Mouse (Mus musculus): ENCODE data around the gene Dip2c. TPM values are rescaled to one million over a fixed set of nuclear protein-coding genes. Genes with fewer than 3 reads are reported as not detected.

Dip2c gene
- total RNA-seq (2021), result 10 to 100 TPM in 1 of 2 experiments, 1 to 10 TPM in 1; 9.9 to 11.4 TPM
- long read RNA-seq, experiment 1, partial matches to known transcripts, result 0 of 6 reads
- long read RNA-seq, experiment 1, other reads (novel, unspliced or antisense), result 6 of 6 reads
- long read RNA-seq, experiment 2, partial matches to known transcripts, result 1 of 3 reads
- long read RNA-seq, experiment 2, other reads (novel, unspliced or antisense), result 2 of 3 reads

DNA sequence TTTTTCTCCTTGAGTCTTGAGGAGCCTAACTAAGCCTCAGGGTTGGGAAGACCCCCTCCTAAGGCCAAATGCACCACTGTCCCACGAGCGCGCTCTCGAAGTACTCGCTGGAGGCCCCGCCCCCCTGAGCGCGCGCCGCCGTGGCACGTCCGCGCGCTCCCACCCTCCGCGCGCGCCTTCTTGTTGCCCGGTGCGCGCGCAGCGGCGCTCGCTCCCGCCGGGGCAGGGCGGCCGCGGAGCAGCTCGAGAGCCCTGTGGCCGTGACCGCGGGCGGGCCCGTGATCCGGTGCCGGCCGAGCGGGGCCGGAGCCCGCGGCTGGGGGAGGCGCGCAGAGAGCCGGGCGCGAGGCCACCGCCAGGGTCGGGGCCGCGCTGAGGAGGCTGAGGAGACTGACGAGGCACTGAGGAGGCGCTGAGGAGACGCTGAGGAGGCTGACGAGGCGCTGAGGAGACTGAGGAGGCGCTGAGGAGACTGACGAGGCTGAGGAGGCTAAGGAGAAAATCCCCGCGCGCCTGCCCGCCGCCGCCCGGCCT, at the start of gene Dip2c:
TSS of gene Dip2c (plus strand) at position 207 of the 534 bp plus-strand sequence.
- intact Hi-C loops (cut with DNase I), result no loop called here
- peak; percentile 85 to 86 for DNase-seq

DNA sequence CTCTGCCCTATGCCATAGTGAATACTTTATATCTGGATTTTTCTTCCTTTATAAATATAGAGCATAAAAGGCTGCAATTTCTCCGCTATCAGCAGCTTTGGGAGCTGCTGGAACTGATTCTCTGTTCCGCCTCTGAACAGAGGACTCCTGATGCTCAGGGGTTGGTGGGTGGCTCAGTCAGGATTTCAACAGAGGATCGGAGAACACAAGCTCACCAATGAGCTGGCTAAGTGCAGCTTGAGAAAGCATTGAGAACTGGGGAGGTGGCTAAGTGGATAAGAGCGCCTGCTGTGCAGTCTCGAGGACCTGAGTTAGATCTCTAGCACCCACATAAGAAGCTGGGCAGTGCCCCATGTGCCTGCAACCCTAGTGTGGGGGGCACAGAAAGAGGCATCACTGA, 49.2 kb upstream of the Dip2c start:
- no peak for DNase-seq
- intact Hi-C loops (cut with DNase I), result no loop called here

DNA sequence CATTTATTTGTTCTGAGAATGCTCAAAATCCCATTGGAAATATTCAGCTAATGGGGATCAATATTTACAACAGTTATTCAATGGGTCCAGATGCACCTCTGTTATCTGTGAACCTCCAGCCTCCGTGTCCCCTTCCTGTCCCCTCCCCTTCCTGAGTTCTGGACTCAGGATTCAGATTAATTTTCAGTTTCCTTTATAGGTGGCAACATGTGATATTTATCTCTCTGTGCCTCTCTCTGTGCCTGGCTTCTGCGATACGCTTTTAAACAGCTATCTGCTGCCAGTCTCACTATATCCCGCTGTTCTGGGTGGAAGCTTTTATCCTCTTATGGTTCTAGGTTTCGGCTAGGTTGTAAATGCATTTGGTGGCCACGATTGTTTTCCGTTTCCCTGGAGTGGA, 38.8 kb upstream of the Dip2c start:
- intact Hi-C loops (cut with DNase I), result no loop called here
- no peak for DNase-seq

DNA sequence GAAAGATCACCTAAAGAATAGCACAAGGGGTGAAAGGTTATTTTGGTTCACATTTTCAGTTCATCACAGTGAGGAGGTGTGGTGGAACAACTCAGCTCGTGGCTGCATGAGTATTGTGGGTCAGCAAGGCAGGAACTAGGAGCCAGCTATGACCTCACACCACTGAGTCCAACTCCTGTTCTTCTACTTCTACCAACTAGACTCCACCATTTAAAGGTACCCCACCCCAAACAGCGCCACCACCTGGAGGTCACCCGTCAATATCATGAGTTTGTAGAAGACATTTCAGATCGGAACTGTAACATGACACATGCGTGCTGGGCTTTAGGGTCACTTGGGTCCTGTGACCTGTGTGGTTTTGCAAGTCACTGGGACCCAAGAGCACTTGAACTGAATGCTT, 37.2 kb upstream of the Dip2c start:
- intact Hi-C loops (cut with DNase I), result no loop called here
- no peak for DNase-seq

DNA sequence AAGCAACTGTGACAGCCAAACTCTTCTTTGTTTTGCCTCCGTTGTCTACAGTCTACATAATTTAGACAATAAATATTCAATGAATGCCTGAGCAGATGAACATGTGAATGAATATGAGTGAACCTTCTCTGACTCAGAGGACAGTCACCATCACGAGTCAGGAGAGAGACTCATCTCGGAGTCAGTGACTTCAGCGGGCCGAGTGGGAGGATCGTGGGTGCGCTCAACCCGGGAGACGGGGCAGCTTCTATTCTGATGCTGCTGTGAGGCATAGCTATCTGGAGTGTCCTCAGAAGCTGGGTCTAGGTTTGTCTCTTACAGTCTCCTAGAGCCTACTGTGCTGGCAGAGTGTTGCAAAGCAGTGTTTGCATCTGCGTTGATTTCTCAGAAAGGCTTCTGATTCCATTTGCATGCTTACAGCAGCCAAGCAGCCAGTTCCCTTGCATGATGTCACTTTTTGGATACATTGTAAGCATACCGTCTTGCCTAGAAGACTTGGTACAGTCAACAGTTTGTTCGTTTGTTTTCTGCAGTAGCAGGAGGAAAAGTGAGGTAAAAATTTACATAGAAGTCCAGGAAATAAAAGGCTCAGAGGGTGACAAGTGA, 36.6 kb upstream of the Dip2c start:
- intact Hi-C loops (cut with DNase I), result no loop called here
- DNase-seq, result no peak

DNA sequence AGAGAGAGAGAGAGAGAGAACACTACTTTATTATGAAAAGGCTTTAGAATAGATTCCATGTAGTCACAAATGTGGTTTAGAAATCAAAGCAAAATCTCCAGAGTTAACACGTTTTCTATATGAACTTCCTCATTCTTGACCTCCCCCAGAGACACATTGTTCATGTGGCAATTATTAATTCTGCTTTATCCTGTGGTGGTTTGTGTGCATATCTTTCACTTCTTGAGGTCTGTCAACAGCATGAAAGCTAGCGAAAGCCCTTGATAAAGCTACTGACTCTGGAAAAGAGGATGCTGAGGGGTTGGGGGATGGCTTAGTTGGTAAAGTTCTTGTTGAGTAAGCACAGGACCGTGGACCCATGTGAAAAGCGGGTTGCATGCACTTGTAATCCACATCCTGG, 14.6 kb upstream of the Dip2c start:
- no peak for DNase-seq
- intact Hi-C loops (cut with DNase I), result loop anchor here (10.0 kb wide), 1 partner anchor 773 kb away; no protein-coding TSS in a partner anchor

DNA sequence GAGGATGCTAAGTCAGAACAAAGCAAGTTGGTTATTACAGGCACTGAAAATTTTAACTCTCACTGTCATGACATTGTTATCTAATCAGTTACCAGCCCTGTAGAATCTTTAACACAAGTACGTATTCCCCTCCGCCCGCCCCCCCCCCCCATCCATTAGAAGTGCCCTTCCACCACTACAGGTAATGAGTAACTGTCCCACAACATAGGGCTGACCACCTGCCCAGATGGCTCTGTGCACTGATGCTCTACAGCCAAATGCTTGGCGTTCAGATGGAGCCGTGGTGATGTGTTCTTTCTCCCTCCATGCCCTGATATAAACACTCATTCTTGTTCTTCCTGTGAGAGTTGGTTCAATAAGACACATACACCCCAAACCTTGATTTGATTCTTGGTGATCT, 10.8 kb upstream of the Dip2c start:
- intact Hi-C loops (cut with DNase I), result loop anchor here (10.0 kb wide), 1 partner anchor 769 kb away; no protein-coding TSS in a partner anchor
- no peak for DNase-seq

DNA sequence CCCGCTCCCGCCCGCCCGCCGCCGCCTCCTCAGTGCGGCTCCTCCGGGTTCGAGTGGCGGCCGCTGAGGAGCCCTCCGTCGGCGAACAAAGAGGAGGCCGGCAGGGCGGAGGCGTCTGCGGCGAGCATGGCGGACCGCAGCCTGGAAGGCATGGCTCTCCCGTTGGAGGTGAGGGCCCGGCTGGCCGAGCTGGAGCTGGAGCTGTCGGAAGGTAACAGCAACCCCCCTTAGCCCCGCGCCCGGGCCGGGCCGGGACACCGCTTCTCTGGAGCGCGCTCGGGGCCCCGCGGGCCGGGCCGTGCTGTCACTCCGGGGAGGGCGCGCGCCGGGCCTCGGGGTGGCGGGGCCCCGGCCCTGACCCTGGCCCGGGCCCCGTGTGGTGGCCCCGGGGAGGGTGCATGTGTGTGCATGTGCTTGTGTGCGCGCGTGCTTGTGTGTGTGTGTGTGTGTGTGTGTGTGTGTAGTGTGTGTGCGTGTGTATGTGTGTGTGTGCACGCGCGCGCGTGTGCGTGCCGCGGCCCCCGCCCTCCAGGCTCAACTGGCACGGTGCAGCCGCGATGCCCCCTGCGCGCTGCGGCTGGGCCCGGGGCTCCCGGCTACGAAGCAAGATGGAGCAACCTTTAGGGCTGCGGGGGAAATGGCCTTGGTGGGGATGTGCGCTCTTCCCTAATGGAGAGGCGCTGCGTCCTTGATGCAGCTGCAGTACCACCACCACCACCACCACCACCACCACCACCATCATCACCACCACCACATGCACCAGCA, 710 bp downstream of the Dip2c start:
- DNase-seq, result peak; percentile 23 to 54
- intact Hi-C loops (cut with DNase I), result no loop called here

DNA sequence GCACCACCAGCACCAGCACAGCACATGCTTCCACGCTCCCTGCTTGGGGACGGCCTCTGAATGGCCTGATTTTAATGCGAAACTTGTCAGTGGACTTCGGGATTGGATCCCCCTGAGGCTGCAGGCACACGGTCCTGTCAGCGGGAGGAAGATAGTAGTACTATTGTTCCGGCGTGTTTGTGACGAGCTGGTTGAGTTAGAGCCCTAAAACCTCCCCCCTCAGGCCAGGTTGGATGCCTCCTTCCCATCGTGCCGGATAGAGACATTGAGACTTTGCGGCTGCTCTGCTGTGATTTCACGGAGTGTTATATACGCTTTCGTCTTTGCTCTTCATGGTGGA, 1.3 kb downstream of the Dip2c start:
- DNase-seq, result peak in 1 of 2 experiments; percentile 15
- intact Hi-C loops (cut with DNase I), result no loop called here

DNA sequence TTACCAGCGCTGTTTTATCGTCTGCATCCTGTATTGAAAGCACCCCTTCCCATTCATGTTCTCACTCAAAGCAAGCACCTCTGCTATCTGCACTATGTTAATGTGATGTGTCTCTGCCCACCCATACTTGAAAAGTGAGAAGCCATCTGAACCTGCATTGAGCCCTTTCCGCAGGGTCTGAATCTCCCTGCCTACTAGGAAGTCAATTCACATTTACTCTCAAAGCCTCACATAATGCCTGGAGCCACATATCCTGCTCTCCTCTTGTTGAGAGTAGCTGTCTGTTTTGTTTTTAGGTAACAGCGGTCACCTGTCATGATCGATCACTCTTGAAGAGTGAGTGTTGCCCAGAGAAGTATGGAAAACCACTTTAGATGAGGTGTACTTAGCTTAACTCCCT, 2.3 kb downstream of the Dip2c start:
- no peak for DNase-seq
- intact Hi-C loops (cut with DNase I), result no loop called here

DNA sequence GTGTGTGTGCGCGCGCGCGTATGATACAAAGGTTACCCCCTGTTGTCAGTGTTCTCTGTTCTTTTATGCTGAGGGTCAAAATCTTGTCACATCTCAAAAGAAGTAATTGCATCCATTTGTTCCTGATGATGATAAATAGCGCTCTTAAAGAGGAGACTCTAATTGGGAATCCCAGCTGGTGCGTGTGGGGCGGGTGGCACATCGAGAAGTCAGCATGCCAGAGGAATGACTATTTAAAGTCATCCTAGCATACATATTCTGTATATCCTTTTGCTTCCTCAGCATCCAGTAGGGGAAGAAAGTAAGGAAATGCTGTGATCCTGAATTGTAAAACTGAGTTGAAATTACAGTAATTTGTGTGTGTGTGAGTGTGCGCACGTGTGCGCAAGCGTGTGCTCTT, 6.7 kb downstream of the Dip2c start:
- intact Hi-C loops (cut with DNase I), result no loop called here
- no peak for DNase-seq

DNA sequence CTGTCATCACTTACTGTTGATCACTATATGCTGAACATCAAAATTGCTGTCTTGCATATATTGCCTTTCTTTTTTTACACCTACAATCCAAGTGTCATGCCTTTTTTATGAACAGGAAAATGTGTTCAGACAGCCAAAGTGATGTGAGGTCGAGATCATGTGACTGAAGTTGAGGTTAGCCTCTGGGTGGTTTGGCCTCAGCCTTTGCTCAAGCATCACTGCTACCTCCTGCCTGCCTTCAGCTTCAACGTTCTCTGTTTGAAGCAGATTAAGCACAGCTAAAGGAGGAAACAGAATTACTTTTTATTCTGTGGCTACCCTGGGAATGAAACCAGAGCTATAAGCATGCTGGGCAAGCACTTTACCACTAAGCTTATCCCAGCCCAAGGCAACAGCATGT, 13.6 kb downstream of the Dip2c start:
- DNase-seq, result no peak
- intact Hi-C loops (cut with DNase I), result no loop called here

DNA sequence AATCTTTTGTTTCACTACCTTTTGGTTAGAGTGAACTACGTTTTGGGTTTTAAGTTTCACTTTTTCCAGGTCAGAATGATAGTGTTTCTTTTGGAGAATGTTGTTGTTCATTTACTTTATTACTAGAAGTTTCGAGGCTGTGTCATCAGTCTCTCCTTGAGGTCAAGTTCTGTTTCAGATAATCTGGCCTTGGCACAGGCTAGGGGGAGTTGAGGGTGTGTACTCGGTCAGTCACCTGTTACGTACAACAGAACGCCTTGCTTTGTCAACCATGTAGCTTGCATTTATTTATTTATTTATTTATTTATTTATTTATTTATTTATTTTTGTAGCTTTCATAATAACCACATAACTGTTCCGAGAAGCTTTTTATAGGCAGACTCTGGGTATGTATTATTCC, 20.0 kb downstream of the Dip2c start:
- intact Hi-C loops (cut with DNase I), result no loop called here
- DNase-seq, result no peak

DNA sequence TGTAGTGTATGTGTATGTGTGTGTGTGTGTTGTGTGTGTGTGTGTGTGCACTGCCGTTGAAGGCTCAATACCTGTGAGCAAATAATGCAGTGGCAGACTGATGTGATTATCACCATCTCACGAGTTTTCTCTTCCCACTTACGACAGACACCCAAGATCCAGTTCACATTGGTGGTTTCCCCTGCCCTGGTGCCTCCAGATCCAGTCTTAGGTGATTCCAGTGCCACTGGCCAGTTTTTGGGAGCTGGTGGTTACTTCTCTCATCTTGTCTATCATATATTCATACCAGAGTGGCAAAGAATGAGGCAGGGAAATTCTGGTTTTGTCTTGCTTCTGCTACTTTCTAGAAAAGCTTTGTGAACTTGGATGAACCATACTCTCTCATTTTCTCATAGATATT, 20.9 kb downstream of the Dip2c start:
- intact Hi-C loops (cut with DNase I), result no loop called here
- DNase-seq, result no peak

DNA sequence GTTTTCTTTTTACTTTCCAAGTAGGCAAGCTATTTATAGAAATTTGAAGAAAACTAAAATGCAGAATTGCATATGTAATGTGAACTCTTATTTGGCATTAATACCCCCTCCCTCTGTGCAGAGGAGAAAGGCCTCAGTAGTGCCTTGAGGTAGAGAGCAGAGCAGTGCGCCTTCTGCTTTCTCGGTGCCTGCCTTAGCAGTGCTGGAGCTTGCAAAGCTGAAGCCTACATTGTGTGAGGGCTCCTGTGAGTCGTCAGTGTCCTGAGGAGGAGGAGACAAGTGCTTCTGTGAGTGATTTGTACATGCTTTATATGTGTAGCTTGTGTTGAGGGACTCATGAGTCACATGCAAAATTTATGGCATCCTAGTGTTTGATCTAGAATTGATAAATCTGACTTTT, 21.4 kb downstream of the Dip2c start:
- DNase-seq, result no peak

DNA sequence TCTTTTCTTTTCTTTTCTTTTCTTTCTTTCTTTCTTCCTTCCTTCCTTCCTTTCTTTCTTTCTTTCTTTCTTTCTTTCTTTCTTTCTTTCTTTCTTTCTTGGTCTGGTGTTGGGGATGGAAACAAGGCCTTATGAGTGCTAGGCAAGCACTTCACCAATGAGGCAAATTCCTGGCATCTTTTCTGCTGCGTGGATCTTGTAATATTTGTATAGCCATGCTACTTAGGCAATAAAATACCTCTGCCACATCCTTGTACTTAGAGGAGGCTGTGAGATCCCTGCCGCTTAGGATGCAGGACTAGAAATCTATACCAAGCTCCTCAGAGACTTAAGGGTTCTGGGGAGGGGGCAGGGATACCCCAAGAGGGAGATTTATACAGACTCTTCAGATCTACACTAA, 23.3 kb downstream of the Dip2c start:
- no peak for DNase-seq
- intact Hi-C loops (cut with DNase I), result no loop called here

More for the DNA sequence above, 21.4 kb downstream of the Dip2c start:
- intact Hi-C loops (cut with DNase I), result no loop called here

DNA sequence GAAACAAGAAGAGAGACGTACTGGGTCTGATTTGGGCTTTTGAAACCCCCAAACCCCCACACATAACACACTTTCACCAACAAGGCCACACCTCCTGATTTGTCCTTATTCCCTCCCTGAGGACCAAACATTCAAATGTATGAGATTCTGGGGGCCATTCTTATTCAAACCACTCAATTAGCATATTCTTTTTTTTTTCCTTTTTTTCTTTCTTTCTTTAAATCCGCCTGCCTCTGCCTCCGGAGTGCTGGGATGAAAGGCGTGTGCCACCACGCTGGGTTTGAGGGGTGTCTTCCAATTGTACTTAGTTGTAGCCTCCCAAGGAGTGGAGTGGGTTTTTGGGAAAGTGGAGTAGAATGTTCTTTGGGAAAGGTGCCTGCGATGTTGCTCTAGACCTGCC, 32.5 kb downstream of the Dip2c start:
- no peak for DNase-seq
- intact Hi-C loops (cut with DNase I), result no loop called here

DNA sequence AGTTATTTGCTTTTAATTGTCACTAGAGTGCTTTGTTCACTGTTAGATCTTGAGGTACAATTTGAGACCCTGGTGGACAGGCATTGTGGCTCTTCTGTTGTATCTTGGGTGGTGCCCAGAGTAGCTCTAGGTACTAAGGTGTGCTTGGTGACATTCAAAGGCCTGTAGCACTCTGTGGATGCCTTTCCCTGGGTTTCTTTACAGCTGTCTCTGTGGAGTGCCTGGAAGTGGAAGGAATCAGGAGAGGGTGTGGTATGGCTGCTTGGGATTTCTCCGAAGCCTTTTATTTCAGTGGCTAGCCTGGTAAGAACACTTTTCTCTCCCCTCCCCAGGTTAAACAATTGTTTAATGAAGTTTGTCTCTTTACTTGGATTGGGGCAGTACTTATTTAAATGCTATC, 34.5 kb downstream of the Dip2c start:
- intact Hi-C loops (cut with DNase I), result no loop called here

DNA sequence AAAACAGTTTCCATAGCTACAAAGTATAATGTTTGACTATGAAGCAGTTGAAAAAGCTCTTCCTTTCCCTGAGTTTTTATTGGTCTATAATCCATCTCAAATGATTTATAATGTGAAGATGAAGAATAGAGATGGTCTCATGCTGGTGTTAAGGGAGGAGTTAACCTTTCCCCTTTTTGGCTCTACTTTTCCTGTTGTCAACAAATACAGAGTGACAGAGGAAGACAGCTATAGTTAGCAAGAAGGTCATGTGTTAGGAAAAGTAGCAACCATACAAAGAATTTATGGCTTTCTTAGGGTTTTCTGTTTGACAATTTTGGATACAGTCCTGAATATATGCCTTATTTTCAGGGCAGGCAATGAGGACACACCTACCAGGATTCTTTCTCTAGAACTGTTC, 36.6 kb downstream of the Dip2c start:
- intact Hi-C loops (cut with DNase I), result no loop called here
- no peak for DNase-seq

More for the DNA sequence above, 34.5 kb downstream of the Dip2c start:
- DNase-seq, result no peak

DNA sequence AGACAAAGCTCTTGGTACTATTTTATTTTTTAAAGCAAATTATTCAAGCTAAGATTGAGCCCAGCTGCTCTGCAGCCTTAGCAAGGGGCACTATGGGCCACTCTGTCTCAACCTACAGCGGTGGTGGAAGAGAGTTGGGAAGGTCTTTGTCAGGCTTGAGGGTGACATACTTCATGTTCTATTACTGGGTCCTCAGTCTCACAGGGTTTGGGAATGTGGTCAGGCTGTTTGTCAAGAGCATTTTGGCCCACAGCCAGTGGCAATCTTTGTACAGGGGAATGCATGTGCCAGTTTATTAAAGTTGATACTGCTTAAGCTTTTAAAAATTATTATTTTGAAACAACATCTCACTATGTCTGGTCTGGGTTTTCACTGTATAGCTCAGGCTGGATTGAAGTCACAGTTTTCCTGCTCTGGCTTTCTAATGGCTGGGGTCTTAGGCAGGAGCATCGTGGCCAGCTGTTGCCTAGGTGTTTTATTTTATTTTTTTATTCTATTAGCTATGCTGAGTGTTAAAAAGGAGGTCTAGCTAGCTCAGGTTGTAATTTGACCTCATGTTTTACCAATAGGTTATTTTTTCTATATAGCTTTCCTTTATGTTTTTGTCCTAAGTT, 37.9 kb downstream of the Dip2c start:
- no peak for DNase-seq
- intact Hi-C loops (cut with DNase I), result no loop called here

DNA sequence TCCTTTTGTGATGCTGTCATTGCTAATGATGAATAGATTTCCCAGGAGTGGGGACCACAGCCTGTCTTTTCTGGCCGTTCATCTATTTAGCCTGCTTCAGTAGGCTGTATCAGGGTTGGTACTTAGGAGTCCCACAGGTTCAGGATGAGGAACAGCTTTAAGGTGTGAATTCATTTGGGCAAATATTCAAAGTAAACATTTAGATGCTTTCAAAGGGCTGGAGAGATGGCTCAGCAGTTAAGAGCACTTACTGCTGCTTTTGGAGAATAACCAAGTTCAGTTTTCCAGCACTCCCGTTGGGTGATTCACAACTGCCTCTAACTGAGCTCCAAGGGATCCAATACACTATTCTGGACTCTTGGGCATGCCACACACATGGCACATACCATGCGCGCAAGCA, 38.4 kb downstream of the Dip2c start:
- DNase-seq, result no peak
- intact Hi-C loops (cut with DNase I), result no loop called here
